30 mouse cellular contexts compared by ENCODE assay signal in the genomic region with DNA sequence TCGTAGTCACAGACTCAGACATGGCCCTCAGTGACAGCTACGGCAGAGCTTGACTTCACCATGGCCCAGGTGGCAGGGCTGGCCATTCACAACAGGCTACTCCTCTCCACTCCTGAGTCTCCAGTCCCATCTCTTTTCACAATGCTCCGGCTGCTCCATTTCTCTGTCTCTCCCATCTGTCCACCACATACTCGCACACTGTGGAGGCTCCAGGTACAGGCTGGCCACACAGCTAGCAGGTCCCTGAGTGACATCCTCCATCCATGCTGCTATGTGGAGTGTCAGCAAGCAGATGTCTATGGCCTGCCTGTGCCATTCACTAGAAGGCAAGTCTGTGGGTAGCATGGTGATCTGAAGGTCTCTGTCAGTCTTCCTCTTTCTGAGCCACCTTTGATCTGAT. TPM values are rescaled to one million over a fixed set of nuclear protein-coding genes. Genes with fewer than 3 reads are reported as not detected.
DNase-seq lines count a peak whose midpoint lies in the region; ATAC-seq and TF ChIP-seq lines count a peak whose summit lies in the region.
"Had no signal": no experiment of that assay in that cellular context is flagged by ENCODE, and none has a peak within 500 bp of the region (broad histone marks: within the 10 kb centered on the region; RNA-seq: fewer than 3 reads in every experiment).

No protein-coding gene starts in this region.

- no peak overlapping the region for H3K4me2 ChIP-seq in midbrain, embryonic 13.5 days (replicated peaks)
- no peak overlapping the region for H3K4me2 ChIP-seq in midbrain, postnatal 0 days (ENCODE audit: low read depth, low read length, poor library complexity, severe bottlenecking)
- H3K4me2 ChIP-seq: embryonic facial prominence, embryonic 12.5 days; heart, embryonic 15.5 days; hindbrain, embryonic 15.5 days; intestine, embryonic 15.5 days; liver, embryonic 12.5 days; neural tube, embryonic 15.5 days; stomach, embryonic 15.5 days had no signal

- H3K4me3 ChIP-seq in midbrain, embryonic 13.5 days (replicated peaks): no peak overlapping the region
- H3K4me3 ChIP-seq in midbrain, postnatal 0 days (ENCODE audit: low read depth, low read length): no peak overlapping the region
- H3K4me3 ChIP-seq: embryonic facial prominence, embryonic 12.5 days; heart, embryonic 10.5 days; heart, embryonic 15.5 days; hindbrain, embryonic 15.5 days; intestine, embryonic 15.5 days; left cerebral cortex, adult 2 months; liver, embryonic 12.5 days; neural tube, embryonic 15.5 days; stomach, embryonic 15.5 days had no signal

- 98% methylated on average over 4 of the region's 4 CpGs for WGBS in midbrain, embryonic 13.5 days
- WGBS in midbrain, postnatal 0 days: 97% methylated on average over 4 of the region's 4 CpGs

- no peak for DNase-seq in cerebellum, postnatal 4 days (ENCODE audit: low spot score in 2 of 2)
- no peak for DNase-seq in midbrain, postnatal 0 days (ENCODE audit: low spot score)
- DNase-seq in cerebellum, adult 9-10 months: peak; percentile 52
- DNase-seq in cerebellum, postnatal 36 days: peak; percentile 12 to 17
- no peak for DNase-seq in heart, adult 18-20 months
- DNase-seq in kidney, postnatal 4 days: no peak
- DNase-seq: adrenal gland, postnatal 25 days; gastrocnemius, postnatal 14 days; heart, postnatal 4 days; kidney, adult 8-10 months; lung, adult 2 months; lung, postnatal 10 days; midbrain, embryonic 14.5 days; retina, postnatal 1 day; right cerebral cortex, postnatal 14 days; thymus, postnatal 14 days had no signal

- H3K27me3 ChIP-seq in midbrain, embryonic 13.5 days: no peaks in the 10 kb centered on the region
- no peaks in the 10 kb centered on the region for H3K27me3 ChIP-seq in midbrain, postnatal 0 days (ENCODE audit: insufficient read depth, low read length)
- H3K27me3 ChIP-seq: embryonic facial prominence, embryonic 12.5 days; heart, embryonic 15.5 days; hindbrain, embryonic 15.5 days; intestine, embryonic 15.5 days; liver, embryonic 12.5 days; neural tube, embryonic 15.5 days; stomach, embryonic 15.5 days had no signal

- no peaks in the 10 kb centered on the region for H3K9me3 ChIP-seq in midbrain, embryonic 13.5 days
- no peaks in the 10 kb centered on the region for H3K9me3 ChIP-seq in midbrain, postnatal 0 days (ENCODE audit: low read length)
- H3K9me3 ChIP-seq: embryonic facial prominence, embryonic 12.5 days; heart, embryonic 10.5 days; heart, embryonic 15.5 days; hindbrain, embryonic 15.5 days; intestine, embryonic 15.5 days; liver, embryonic 12.5 days; neural tube, embryonic 15.5 days; stomach, embryonic 15.5 days had no signal

- no peak overlapping the region for H3K27ac ChIP-seq in midbrain, embryonic 13.5 days
- H3K27ac ChIP-seq in midbrain, postnatal 0 days (ENCODE audit: low read depth, low read length): no peak overlapping the region
- H3K27ac ChIP-seq: embryonic facial prominence, embryonic 12.5 days; heart, embryonic 10.5 days; heart, embryonic 15.5 days; hindbrain, embryonic 15.5 days; intestine, embryonic 15.5 days; kidney, postnatal 0 days; left cerebral cortex, adult 2 months; liver, embryonic 12.5 days; macrophage; neural tube, embryonic 15.5 days; stomach, embryonic 15.5 days had no signal

- peaks cover 4% of the 10 kb centered on the region; the same call in 1 of the 2 replicates for H3K4me1 ChIP-seq in midbrain, embryonic 13.5 days (replicated peaks)
- H3K4me1 ChIP-seq in midbrain, postnatal 0 days (ENCODE audit: insufficient read depth, low read length): no peaks in the 10 kb centered on the region
- H3K4me1 ChIP-seq: embryonic facial prominence, embryonic 12.5 days; hindbrain, embryonic 15.5 days; intestine, embryonic 15.5 days; neural tube, embryonic 15.5 days; stomach, embryonic 15.5 days had no signal

- no peak for TF ChIP-seq CTCF in midbrain, postnatal 0 days (IDR thresholded peaks at IDR 0.05)

- peak; percentile 82 for ATAC-seq in cerebellum, adult (ENCODE audit: insufficient number of reproducible peaks, low FRiP score, low TSS enrichment)
- ATAC-seq in midbrain, embryonic 13.5 days: 0 out of 2 replicates have a peak, but pooled peaks have one; percentile 30
- no peak; the same call in 1 of the 2 replicates for ATAC-seq in midbrain, postnatal 0 days (ENCODE audit: low FRiP score)
- ATAC-seq: forebrain, embryonic 14.5 days; intestine, embryonic 15.5 days; liver, embryonic 12.5 days had no signal

- peaks cover 46% of the 10 kb centered on the region for H3K36me3 ChIP-seq in midbrain, embryonic 13.5 days
- peaks cover 27% of the 10 kb centered on the region for H3K36me3 ChIP-seq in midbrain, postnatal 0 days (ENCODE audit: insufficient read depth, low read length)

- no peak overlapping the region for H3K9ac ChIP-seq in midbrain, embryonic 13.5 days (replicated peaks)
- H3K9ac ChIP-seq in midbrain, postnatal 0 days (replicated peaks; ENCODE audit: low read length, poor library complexity, severe bottlenecking): no peak overlapping the region
- H3K9ac ChIP-seq: embryonic facial prominence, embryonic 12.5 days; heart, embryonic 15.5 days; hindbrain, embryonic 15.5 days; intestine, embryonic 15.5 days; liver, embryonic 12.5 days; neural tube, embryonic 15.5 days; stomach, embryonic 15.5 days had no signal

RNA-seq across cellular contexts. Expression of a gene that starts 29.5 kb away (rescaled TPM):
- polyA plus RNA-seq in midbrain, embryonic 13.5 days (2015; fragmentation: Nextera tagmentation; extraction: Ambion mirVana): 41.1 and 43.5 TPM in 2 replicates
- total RNA-seq in midbrain, postnatal 0 days (2014; rRNA removed): 47.0 and 60.2 TPM in 2 replicates
- 30.2 and 33.6 TPM in 2 replicates for polyA plus RNA-seq in midbrain, postnatal 0 days (2015; fragmentation: Nextera tagmentation; extraction: Ambion mirVana)
- total RNA-seq in heart, adult 18-20 months (2021): 10 to 100 TPM; 23.1 to 24.2 TPM

RNA-seq across cellular contexts. Expression of a gene that starts 39.7 kb away (rescaled TPM):
- 39.0 and 39.8 TPM in 2 replicates for polyA plus RNA-seq in midbrain, embryonic 13.5 days (2015; fragmentation: Nextera tagmentation; extraction: Ambion mirVana)
- total RNA-seq in midbrain, postnatal 0 days (2014; rRNA removed): 16.0 and 23.4 TPM in 2 replicates
- 29.7 TPM in 2 replicates for polyA plus RNA-seq in midbrain, postnatal 0 days (2015; fragmentation: Nextera tagmentation; extraction: Ambion mirVana)
- total RNA-seq in heart, adult 18-20 months (2021): 1 to 10 TPM; 7.0 TPM

Comparison
In these comparisons a context has a peak if more than half of its experiments do, and no peak if none do; other contexts are left out.
1. DNase-seq: peak in cerebellum, adult 9-10 months (single experiment) and cerebellum, postnatal 36 days (2 of 2); none in cerebellum, postnatal 4 days (0 of 2), midbrain, postnatal 0 days (single experiment), heart, adult 18-20 months (0 of 2) and kidney, postnatal 4 days (0 of 2).